8 mouse cellular contexts compared by ENCODE assay signal in genomic region chr7:141461521-141462332, GRCm38 (mm10). TPM values are rescaled to one million over a fixed set of nuclear protein-coding genes. Genes with fewer than 3 reads are reported as not detected.
DNase-seq lines count a peak whose midpoint lies in the region; ATAC-seq and TF ChIP-seq lines count a peak whose summit lies in the region.

No protein-coding gene starts in this region.

- H3K4me1 ChIP-seq in bone marrow, adult 2 months (ENCODE audit: control insufficient read depth, insufficient read depth, low read length): peaks cover 4% of the 10 kb centered on the region
- peaks cover 49% of the 10 kb centered on the region for H3K4me1 ChIP-seq in heart, embryonic 12.5 days (replicated peaks)
- H3K4me1 ChIP-seq in limb, embryonic 12.5 days (replicated peaks): peaks cover 36% of the 10 kb centered on the region
- H3K4me1 ChIP-seq in midbrain, embryonic 14.5 days (ENCODE audit: control insufficient read depth, insufficient read depth, low read length): no peaks in the 10 kb centered on the region

- ATAC-seq in heart, embryonic 12.5 days (ENCODE audit: insufficient number of reproducible peaks, low FRiP score): no peak
- ATAC-seq in limb, embryonic 12.5 days (ENCODE audit: insufficient number of reproducible peaks, insufficient read depth, low FRiP score, low TSS enrichment, low read depth): no peak
- ATAC-seq in midbrain, embryonic 14.5 days (ENCODE audit: low FRiP score, low TSS enrichment): no peak

- TF ChIP-seq CTCF in bone marrow, adult 2 months (IDR thresholded peaks at IDR 0.05; ENCODE audit: control insufficient read depth, insufficient read depth, low read length): no peak

- DNase-seq in heart, adult 18-20 months: peak; percentile 62 to 66
- no peak for DNase-seq in heart, adult 8-10 months (ENCODE audit: low spot score)
- DNase-seq in midbrain, embryonic 14.5 days: no peak
- no peak for DNase-seq in frontal cortex, postnatal 25 days (ENCODE audit: low spot score in 2 of 2)
- DNase-seq in natural killer cell, adult 2 months (ENCODE audit: low spot score in 2 of 2): no peak

- H3K27ac ChIP-seq in bone marrow, adult 2 months (ENCODE audit: control insufficient read depth, insufficient read depth, low read depth, low read length, poor library complexity): no peak overlapping the region
- H3K27ac ChIP-seq in heart, embryonic 12.5 days (ENCODE audit: poor library complexity, severe bottlenecking): no peak overlapping the region
- no peak overlapping the region for H3K27ac ChIP-seq in limb, embryonic 12.5 days
- 0 out of 2 replicates have a peak overlapping the region, but pooled peaks have one; percentile 13 for H3K27ac ChIP-seq in midbrain, embryonic 14.5 days (replicated peaks; ENCODE audit: low read depth, low read length)

- H3K4me2 ChIP-seq in heart, embryonic 12.5 days: peak overlapping the region; percentile 96
- peak overlapping the region; percentile 78 for H3K4me2 ChIP-seq in limb, embryonic 12.5 days
- H3K4me2 ChIP-seq in midbrain, embryonic 14.5 days (ENCODE audit: low read length): peak overlapping the region; percentile 56

- peak overlapping the region; percentile 26 for H3K4me3 ChIP-seq in bone marrow, adult 2 months (replicated peaks; ENCODE audit: control insufficient read depth, low read depth, low read length)
- H3K4me3 ChIP-seq in heart, embryonic 12.5 days: peak overlapping the region; percentile 62
- peak overlapping the region; percentile 42 for H3K4me3 ChIP-seq in limb, embryonic 12.5 days (replicated peaks)
- peak overlapping the region; percentile 31 for H3K4me3 ChIP-seq in midbrain, embryonic 14.5 days (replicated peaks; ENCODE audit: low read depth, low read length)

- peak overlapping the region; percentile 77 for H3K9ac ChIP-seq in heart, embryonic 12.5 days
- H3K9ac ChIP-seq in limb, embryonic 12.5 days (replicated peaks): peak overlapping the region; percentile 58
- peak overlapping the region; percentile 47; the same call in 1 of the 2 replicates for H3K9ac ChIP-seq in midbrain, embryonic 14.5 days (replicated peaks; ENCODE audit: low read length)

- H3K36me3 ChIP-seq in heart, embryonic 12.5 days: peaks cover 20% of the 10 kb centered on the region
- H3K36me3 ChIP-seq in limb, embryonic 12.5 days: peaks cover 8% of the 10 kb centered on the region; the same call in 1 of the 2 replicates
- peaks cover 13% of the 10 kb centered on the region for H3K36me3 ChIP-seq in midbrain, embryonic 14.5 days (ENCODE audit: control insufficient read depth, insufficient read depth, low read length)

- no peak for TF ChIP-seq POLR2A in bone marrow, adult 2 months (IDR thresholded peaks at IDR 0.05; ENCODE audit: borderline replicate concordance, control insufficient read depth, low read depth, low read length)

- no peaks in the 10 kb centered on the region for H3K9me3 ChIP-seq in heart, embryonic 12.5 days (replicated peaks)
- no peaks in the 10 kb centered on the region for H3K9me3 ChIP-seq in limb, embryonic 12.5 days
- H3K9me3 ChIP-seq in midbrain, embryonic 14.5 days (ENCODE audit: control insufficient read depth, low read length): no peaks in the 10 kb centered on the region

- H3K27me3 ChIP-seq in heart, embryonic 12.5 days (replicated peaks): peaks cover 67% of the 10 kb centered on the region
- H3K27me3 ChIP-seq in limb, embryonic 12.5 days: peaks cover 91% of the 10 kb centered on the region
- H3K27me3 ChIP-seq in midbrain, embryonic 14.5 days (ENCODE audit: control insufficient read depth, insufficient read depth, low read length): peaks cover 67% of the 10 kb centered on the region

- 6% methylated on average over 59 of the region's 59 CpGs for WGBS in bone marrow, adult 2 months
- 2% methylated on average over 56 of the region's 59 CpGs for WGBS in heart, embryonic 12.5 days
- WGBS in limb, embryonic 12.5 days: 2% methylated on average over 58 of the region's 59 CpGs
- 3% methylated on average over 59 of the region's 59 CpGs for WGBS in midbrain, embryonic 14.5 days

RNA-seq across cellular contexts. Expression of gene Cracr2b, which starts 0.8 kb away (rescaled TPM):
- 10 to 100 TPM; 22.5 to 23.3 TPM for total RNA-seq in heart, adult 18-20 months (2021)
- 10 to 100 TPM; 17.7 to 24.2 (median 19.1) TPM for total RNA-seq in heart, adult 8-10 months (2022)
- 12.4 and 20.7 TPM in 2 replicates for polyA plus RNA-seq in bone marrow, adult 2 months (2011; ENCODE audit: insufficient read depth, insufficient read length, low replicate concordance, missing spikeins)
- polyA plus RNA-seq in heart, embryonic 12.5 days (2016; fragmentation: Nextera tagmentation; extraction: Ambion mirVana): 16.6 and 17.5 TPM in 2 replicates
- 7.7 and 9.8 TPM in 2 replicates for polyA plus RNA-seq in limb, embryonic 12.5 days (2016; fragmentation: Nextera tagmentation; extraction: Ambion mirVana)
- polyA plus RNA-seq in midbrain, embryonic 14.5 days (2014; fragmentation: Nextera tagmentation; extraction: Ambion mirVana): 3.8 and 4.6 TPM in 2 replicates

RNA-seq across cellular contexts. Expression of gene Cd151, which starts 5.5 kb away (rescaled TPM):
- 100 to 1,000 TPM; 320 to 330 TPM for total RNA-seq in heart, adult 18-20 months (2021)
- 100 to 1,000 TPM; 331 to 351 (median 345) TPM for total RNA-seq in heart, adult 8-10 months (2022)
- polyA plus RNA-seq in bone marrow, adult 2 months (2011; ENCODE audit: insufficient read depth, insufficient read length, low replicate concordance, missing spikeins): 22.5 and 34.2 TPM in 2 replicates
- polyA plus RNA-seq in heart, embryonic 12.5 days (2016; fragmentation: Nextera tagmentation; extraction: Ambion mirVana): 27.4 and 30.6 TPM in 2 replicates
- 11.3 and 13.5 TPM in 2 replicates for polyA plus RNA-seq in limb, embryonic 12.5 days (2016; fragmentation: Nextera tagmentation; extraction: Ambion mirVana)
- 43.8 and 44.1 TPM in 2 replicates for polyA plus RNA-seq in midbrain, embryonic 14.5 days (2014; fragmentation: Nextera tagmentation; extraction: Ambion mirVana)

RNA-seq across cellular contexts. Expression of gene Pnpla2, which starts 6.7 kb away (rescaled TPM):
- total RNA-seq in heart, adult 18-20 months (2021): 100 to 1,000 TPM; 387 to 566 TPM
- 100 to 1,000 TPM; 419 to 549 (median 431) TPM for total RNA-seq in heart, adult 8-10 months (2022)
- 14.4 and 21.3 TPM in 2 replicates for polyA plus RNA-seq in bone marrow, adult 2 months (2011; ENCODE audit: insufficient read depth, insufficient read length, low replicate concordance, missing spikeins)
- polyA plus RNA-seq in heart, embryonic 12.5 days (2016; fragmentation: Nextera tagmentation; extraction: Ambion mirVana): 42.3 and 43.3 TPM in 2 replicates
- 13.7 and 14.9 TPM in 2 replicates for polyA plus RNA-seq in limb, embryonic 12.5 days (2016; fragmentation: Nextera tagmentation; extraction: Ambion mirVana)
- polyA plus RNA-seq in midbrain, embryonic 14.5 days (2014; fragmentation: Nextera tagmentation; extraction: Ambion mirVana): 15.8 and 15.9 TPM in 2 replicates

RNA-seq across cellular contexts. Expression of gene Polr2l, which starts 13.2 kb away (rescaled TPM):
- total RNA-seq in heart, adult 18-20 months (2021): 10 to 100 TPM; 82.3 to 97.7 TPM
- 10 to 100 TPM; 75.5 to 93.4 (median 84.3) TPM for total RNA-seq in heart, adult 8-10 months (2022)
- 5.0 and 7.9 TPM in 2 replicates for polyA plus RNA-seq in bone marrow, adult 2 months (2011; ENCODE audit: insufficient read depth, insufficient read length, low replicate concordance, missing spikeins)
- polyA plus RNA-seq in heart, embryonic 12.5 days (2016; fragmentation: Nextera tagmentation; extraction: Ambion mirVana): 60.7 and 64.7 TPM in 2 replicates
- 65.7 and 67.3 TPM in 2 replicates for polyA plus RNA-seq in limb, embryonic 12.5 days (2016; fragmentation: Nextera tagmentation; extraction: Ambion mirVana)
- 75.1 and 93.3 TPM in 2 replicates for polyA plus RNA-seq in midbrain, embryonic 14.5 days (2014; fragmentation: Nextera tagmentation; extraction: Ambion mirVana)

RNA-seq across cellular contexts. Expression of gene Tspan4, which starts 13.3 kb away (rescaled TPM):
- 10 to 100 TPM; 18.9 to 22.9 TPM for total RNA-seq in heart, adult 18-20 months (2021)
- 10 to 100 TPM; 25.8 to 45.3 (median 42.8) TPM for total RNA-seq in heart, adult 8-10 months (2022)
- polyA plus RNA-seq in bone marrow, adult 2 months (2011; ENCODE audit: insufficient read depth, insufficient read length, low replicate concordance, missing spikeins): 13.2 and 16.4 TPM in 2 replicates
- 57.5 and 57.6 TPM in 2 replicates for polyA plus RNA-seq in heart, embryonic 12.5 days (2016; fragmentation: Nextera tagmentation; extraction: Ambion mirVana)
- polyA plus RNA-seq in limb, embryonic 12.5 days (2016; fragmentation: Nextera tagmentation; extraction: Ambion mirVana): 24.8 and 33.0 TPM in 2 replicates
- 35.2 and 36.4 TPM in 2 replicates for polyA plus RNA-seq in midbrain, embryonic 14.5 days (2014; fragmentation: Nextera tagmentation; extraction: Ambion mirVana)

Comparison
In these comparisons a context has a peak if more than half of its experiments do, and no peak if none do; other contexts are left out.
1. DNase-seq: peak in heart, adult 18-20 months (2 of 2); none in heart, adult 8-10 months (single experiment), midbrain, embryonic 14.5 days (single experiment), frontal cortex, postnatal 25 days (0 of 2) and natural killer cell, adult 2 months (0 of 2).
2. Peak in every context shown above with its lines, with median percentiles within 50 percentile points of each other: H3K4me3 ChIP-seq, H3K4me2 ChIP-seq and H3K9ac ChIP-seq.